Mouse (Mus musculus): ENCODE results near the gene Ppp1r26. TPM values are rescaled to one million over a fixed set of nuclear protein-coding genes. Genes with fewer than 3 reads are reported as not detected.

Gene Ppp1r26
- total and polyA plus RNA-seq, 2 experiments from 2014 or later, result 11.2 to 58.8 TPM

GRCm38 (mm10) chr2:28495207-28495756 lies 48.7 kb downstream of the Ppp1r26 start:
- Histone ChIP-seq H3K4me3 (ENCODE audit: low read length) (no peak overlapping the region), H3K27me3 (ENCODE audit: insufficient read depth, low read length) (no peaks in the 10 kb centered on the region), H3K4me1 (ENCODE audit: insufficient read depth, low read length) (no peaks in the 10 kb centered on the region), H3K9ac (replicated peaks; ENCODE audit: low read length) (no peak overlapping the region), H3K27ac (no peak overlapping the region), H3K4me2 (ENCODE audit: low read depth, low read length) (no peak overlapping the region), H3K9me3 (ENCODE audit: low read length) (no peaks in the 10 kb centered on the region), H3K36me3 (ENCODE audit: insufficient read depth, low read length) (no peaks in the 10 kb centered on the region)
- ATAC-seq (no peak), DNase-seq (ENCODE audit: low spot score) (peak; percentile 20)
- 84% methylated on average over 14 of the region's 14 CpGs for WGBS
- TF ChIP-seq CTCF (IDR thresholded peaks at IDR 0.05; ENCODE audit: low read depth), result peak; percentile 56

GRCm38 (mm10) chr2:28495801-28496595 lies 49.4 kb downstream of the Ppp1r26 start:
- no peak for TF ChIP-seq CTCF (IDR thresholded peaks at IDR 0.05; ENCODE audit: low read depth)
- ATAC-seq (no peak), DNase-seq (ENCODE audit: low spot score) (no peak)
- WGBS, result 78% methylated on average over 16 of the region's 16 CpGs
- Histone ChIP-seq H3K9ac (replicated peaks; ENCODE audit: low read length) (no peak overlapping the region), H3K4me1 (ENCODE audit: insufficient read depth, low read length) (no peaks in the 10 kb centered on the region), H3K36me3 (ENCODE audit: insufficient read depth, low read length) (no peaks in the 10 kb centered on the region), H3K4me3 (ENCODE audit: low read length) (no peak overlapping the region), H3K27ac (no peak overlapping the region), H3K9me3 (ENCODE audit: low read length) (no peaks in the 10 kb centered on the region), H3K4me2 (ENCODE audit: low read depth, low read length) (no peak overlapping the region), H3K27me3 (ENCODE audit: insufficient read depth, low read length) (no peaks in the 10 kb centered on the region)

GRCm38 (mm10) chr2:28496671-28497070 lies 50.1 kb downstream of the Ppp1r26 start, which contains the start of gene Gbgt1:
Gene Gbgt1 (plus strand): TSS chr2:28496891.
- ATAC-seq, result no peak
- H3K4me2 ChIP-seq (ENCODE audit: low read depth, low read length), result 0 out of 2 replicates have a peak within 1 kb of the TSS, but pooled peaks have one; percentile 7
- no peaks in the 10 kb centered on the region for H3K4me1 ChIP-seq (ENCODE audit: insufficient read depth, low read length)
- H3K27me3 ChIP-seq (ENCODE audit: insufficient read depth, low read length), result no peaks in the 10 kb centered on the region
- H3K9me3 ChIP-seq (ENCODE audit: low read length), result no peaks in the 10 kb centered on the region
- H3K36me3 ChIP-seq (ENCODE audit: insufficient read depth, low read length), result no peaks in the 10 kb centered on the region
- DNase-seq (ENCODE audit: low spot score), result no peak
- no peak within 1 kb of the TSS for H3K9ac ChIP-seq (replicated peaks; ENCODE audit: low read length)
- no peak within 1 kb of the TSS for H3K27ac ChIP-seq
- WGBS, result 75% methylated on average over 5 of the region's 5 CpGs
- H3K4me3 ChIP-seq (ENCODE audit: low read length), result no peak within 1 kb of the TSS
- no peak for TF ChIP-seq CTCF (IDR thresholded peaks at IDR 0.05; ENCODE audit: low read depth)

- no peak overlapping the region for H3K4me2 ChIP-seq (ENCODE audit: low read depth, low read length)
Measured at GRCm38 (mm10) chr2:28497561-28497960, 51.0 kb downstream of the Ppp1r26 start.

GRCm38 (mm10) chr2:28498431-28498830 lies 51.8 kb downstream of the Ppp1r26 start:
- Histone ChIP-seq H3K4me1 (ENCODE audit: insufficient read depth, low read length) (no peaks in the 10 kb centered on the region), H3K9ac (replicated peaks; ENCODE audit: low read length) (no peak overlapping the region), H3K27ac (no peak overlapping the region), H3K4me2 (ENCODE audit: low read depth, low read length) (no peak overlapping the region), H3K9me3 (ENCODE audit: low read length) (no peaks in the 10 kb centered on the region), H3K4me3 (ENCODE audit: low read length) (no peak overlapping the region), H3K36me3 (ENCODE audit: insufficient read depth, low read length) (no peaks in the 10 kb centered on the region), H3K27me3 (ENCODE audit: insufficient read depth, low read length) (no peaks in the 10 kb centered on the region)
- ATAC-seq (no peak), DNase-seq (ENCODE audit: low spot score) (no peak)
- WGBS, result 83% methylated on average over 4 of the region's 4 CpGs
- no peak for TF ChIP-seq CTCF (IDR thresholded peaks at IDR 0.05; ENCODE audit: low read depth)

More at GRCm38 (mm10) chr2:28497561-28497960, 51.0 kb downstream of the Ppp1r26 start:
- Histone ChIP-seq H3K9ac (replicated peaks; ENCODE audit: low read length) (no peak overlapping the region), H3K36me3 (ENCODE audit: insufficient read depth, low read length) (no peaks in the 10 kb centered on the region), H3K4me1 (ENCODE audit: insufficient read depth, low read length) (no peaks in the 10 kb centered on the region), H3K27ac (no peak overlapping the region), H3K27me3 (ENCODE audit: insufficient read depth, low read length) (no peaks in the 10 kb centered on the region), H3K9me3 (ENCODE audit: low read length) (no peaks in the 10 kb centered on the region), H3K4me3 (ENCODE audit: low read length) (no peak overlapping the region)
- ATAC-seq, result no peak
- no peak for DNase-seq (ENCODE audit: low spot score)
- 83% methylated on average over 5 of the region's 5 CpGs for WGBS
- no peak for TF ChIP-seq CTCF (IDR thresholded peaks at IDR 0.05; ENCODE audit: low read depth)

- WGBS, result 81% methylated on average over 10 of the region's 10 CpGs
- DNase-seq (ENCODE audit: low spot score) (no peak), ATAC-seq (no peak)
Measured at GRCm38 (mm10) chr2:28502987-28503386, 56.4 kb downstream of the Ppp1r26 start.

GRCm38 (mm10) chr2:28504676-28505075 lies 58.1 kb downstream of the Ppp1r26 start:
- no peaks in the 10 kb centered on the region for H3K4me1 ChIP-seq (ENCODE audit: insufficient read depth, low read length)
- 88% methylated on average over 13 of the region's 13 CpGs for WGBS
- no peak for ATAC-seq
- no peak overlapping the region for H3K4me3 ChIP-seq (ENCODE audit: low read length)
- DNase-seq (ENCODE audit: low spot score), result no peak
- H3K27ac ChIP-seq, result no peak overlapping the region
- H3K27me3 ChIP-seq (ENCODE audit: insufficient read depth, low read length), result no peaks in the 10 kb centered on the region
- H3K9ac ChIP-seq (replicated peaks; ENCODE audit: low read length), result no peak overlapping the region
- H3K9me3 ChIP-seq (ENCODE audit: low read length), result no peaks in the 10 kb centered on the region
- no peaks in the 10 kb centered on the region for H3K36me3 ChIP-seq (ENCODE audit: insufficient read depth, low read length)
- no peak overlapping the region for H3K4me2 ChIP-seq (ENCODE audit: low read depth, low read length)
- TF ChIP-seq CTCF (IDR thresholded peaks at IDR 0.05; ENCODE audit: low read depth), result no peak

More at GRCm38 (mm10) chr2:28502987-28503386, 56.4 kb downstream of the Ppp1r26 start:
- Histone ChIP-seq H3K36me3 (ENCODE audit: insufficient read depth, low read length) (no peaks in the 10 kb centered on the region), H3K27ac (no peak overlapping the region), H3K4me1 (ENCODE audit: insufficient read depth, low read length) (no peaks in the 10 kb centered on the region), H3K4me2 (ENCODE audit: low read depth, low read length) (no peak overlapping the region), H3K9ac (replicated peaks; ENCODE audit: low read length) (no peak overlapping the region), H3K4me3 (ENCODE audit: low read length) (no peak overlapping the region), H3K27me3 (ENCODE audit: insufficient read depth, low read length) (no peaks in the 10 kb centered on the region), H3K9me3 (ENCODE audit: low read length) (no peaks in the 10 kb centered on the region)
- TF ChIP-seq CTCF (IDR thresholded peaks at IDR 0.05; ENCODE audit: low read depth), result no peak

Other genes starting within 250 kb of the Ppp1r26 start
- 2.8 and 8.6 TPM in 2 replicates for gene 1700007K13Rik, start 19.5 kb downstream of the Ppp1r26 start, total RNA-seq (2014; rRNA removed)
- 6.1 and 7.1 TPM in 2 replicates for gene 1700007K13Rik, start 19.5 kb downstream of the Ppp1r26 start, polyA plus RNA-seq (2015; fragmentation: Nextera tagmentation; extraction: Ambion mirVana)
- 31.5 and 33.0 TPM in 2 replicates for gene Mrps2, start 21.3 kb downstream of the Ppp1r26 start, total RNA-seq (2014; rRNA removed)
- gene Mrps2, start 21.3 kb downstream of the Ppp1r26 start, polyA plus RNA-seq (2015; fragmentation: Nextera tagmentation; extraction: Ambion mirVana), result 39.2 and 42.6 TPM in 2 replicates
- 3.7 and 8.2 TPM in 2 replicates for gene Gbgt1, start 50.1 kb downstream of the Ppp1r26 start, total RNA-seq (2014; rRNA removed)
- 1.5 and 1.7 TPM in 2 replicates for gene Gbgt1, start 50.1 kb downstream of the Ppp1r26 start, polyA plus RNA-seq (2015; fragmentation: Nextera tagmentation; extraction: Ambion mirVana)
- not detected in 2 replicates for gene Gm10134, start 59.3 kb downstream of the Ppp1r26 start, total RNA-seq (2014; rRNA removed)
- 4.0 and 4.8 TPM in 2 replicates for gene Gm10134, start 59.3 kb downstream of the Ppp1r26 start, polyA plus RNA-seq (2015; fragmentation: Nextera tagmentation; extraction: Ambion mirVana)
- gene Ralgds, start 66.3 kb downstream of the Ppp1r26 start, total RNA-seq (2014; rRNA removed), result 263 and 266 TPM in 2 replicates
- gene Ralgds, start 66.3 kb downstream of the Ppp1r26 start, polyA plus RNA-seq (2015; fragmentation: Nextera tagmentation; extraction: Ambion mirVana), result 74.6 and 76.8 TPM in 2 replicates
- not detected in 2 replicates for gene Cel, start 116.6 kb downstream of the Ppp1r26 start, total RNA-seq (2014; rRNA removed)
- gene Cel, start 116.6 kb downstream of the Ppp1r26 start, polyA plus RNA-seq (2015; fragmentation: Nextera tagmentation; extraction: Ambion mirVana), result not detected in 2 replicates
- gene Gtf3c5, start 137.0 kb downstream of the Ppp1r26 start, total RNA-seq (2014; rRNA removed), result 23.1 and 28.4 TPM in 2 replicates
- gene Gtf3c5, start 137.0 kb downstream of the Ppp1r26 start, polyA plus RNA-seq (2015; fragmentation: Nextera tagmentation; extraction: Ambion mirVana), result 27.4 and 29.5 TPM in 2 replicates
- not detected in 2 replicates for gene Gfi1b, start 175.2 kb downstream of the Ppp1r26 start, total RNA-seq (2014; rRNA removed)
- not detected in 2 replicates for gene Gfi1b, start 175.2 kb downstream of the Ppp1r26 start, polyA plus RNA-seq (2015; fragmentation: Nextera tagmentation; extraction: Ambion mirVana)
- 33.9 and 42.3 TPM in 2 replicates for gene Tsc1, start 194.4 kb downstream of the Ppp1r26 start, total RNA-seq (2014; rRNA removed)
- gene Tsc1, start 194.4 kb downstream of the Ppp1r26 start, polyA plus RNA-seq (2015; fragmentation: Nextera tagmentation; extraction: Ambion mirVana), result 20.0 and 22.7 TPM in 2 replicates